Mouse (Mus musculus): ENCODE results near the gene Rbp3.

The Rbp3 gene

DNA sequence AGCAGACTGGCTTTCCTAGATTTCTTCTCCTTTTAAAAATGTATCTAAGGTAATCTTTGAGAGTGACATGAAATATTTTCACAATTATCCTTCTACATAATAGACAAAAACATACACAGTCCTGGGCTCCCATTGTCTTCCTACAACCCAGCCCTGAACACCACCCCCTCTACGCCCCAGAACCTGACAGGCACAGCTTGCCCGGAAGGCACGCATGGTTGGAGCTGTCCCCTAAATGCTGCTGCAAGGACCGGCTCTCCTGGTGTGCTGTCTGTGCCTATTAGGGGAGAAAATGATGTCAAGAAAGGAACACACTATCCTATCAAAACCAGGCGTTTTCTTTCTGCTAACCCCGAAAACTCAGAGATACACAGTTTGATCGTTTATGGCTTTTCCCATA, 23.9 kb downstream of the Rbp3 start:
- DNase-seq, result no peak

DNA sequence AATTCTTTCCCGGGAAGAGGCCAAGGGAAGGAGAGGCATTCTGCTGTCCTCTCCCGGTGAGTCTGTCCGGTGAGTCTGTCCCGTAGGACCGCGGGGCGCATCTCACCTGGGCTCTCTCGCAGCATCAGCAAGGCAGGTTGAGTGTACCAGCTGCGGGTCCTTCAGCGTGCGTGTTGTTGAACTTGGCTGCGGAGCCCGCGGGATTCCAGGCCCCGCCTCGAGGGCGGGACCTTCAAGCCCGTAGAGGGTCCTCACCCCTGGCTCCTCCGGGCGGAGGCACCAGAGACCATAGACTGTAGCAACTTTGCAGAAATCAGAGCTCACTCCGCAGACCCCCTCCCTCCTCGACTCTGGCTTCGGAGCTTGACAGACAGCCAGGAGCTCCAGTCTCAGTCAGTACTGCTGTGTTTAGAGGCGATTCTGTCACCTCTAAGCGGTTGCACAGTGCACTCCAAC, 24.8 kb downstream of the Rbp3 start, which contains the start of gene Zfp488:
Zfp488 (minus strand) TSS at position 161 of the 456 bp plus-strand sequence.
- no peak for DNase-seq

- no peak for DNase-seq
Observed at GRCm38 (mm10) chr14:33989201-33989600, 35.4 kb downstream of the Rbp3 start.

DNA sequence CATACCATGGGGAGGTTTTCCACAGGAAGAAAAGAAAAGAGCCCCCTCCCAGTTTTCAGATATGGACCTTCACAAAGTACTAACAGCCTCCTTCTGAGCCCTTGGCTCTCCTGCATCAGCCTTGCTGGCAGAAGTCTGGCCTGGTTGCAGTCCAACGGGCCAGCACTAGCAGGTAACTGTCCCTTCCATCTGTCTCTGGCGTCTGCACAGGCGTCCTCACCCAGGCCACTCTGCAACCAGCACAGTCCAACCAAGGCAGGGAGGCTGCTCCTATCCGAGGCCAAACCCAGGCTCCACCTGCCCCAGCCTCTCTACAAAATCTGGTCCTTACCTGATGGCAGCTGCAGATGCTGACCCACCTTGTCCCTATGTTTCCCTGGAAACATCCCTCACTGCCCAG, 38.2 kb downstream of the Rbp3 start:
- DNase-seq, result no peak

GRCm38 (mm10) chr14:33993051-33993450, 39.2 kb downstream of the Rbp3 start:
- no peak for DNase-seq

- no peak for DNase-seq
Observed at GRCm38 (mm10) chr14:33993521-33994289, 39.9 kb downstream of the Rbp3 start.

DNA sequence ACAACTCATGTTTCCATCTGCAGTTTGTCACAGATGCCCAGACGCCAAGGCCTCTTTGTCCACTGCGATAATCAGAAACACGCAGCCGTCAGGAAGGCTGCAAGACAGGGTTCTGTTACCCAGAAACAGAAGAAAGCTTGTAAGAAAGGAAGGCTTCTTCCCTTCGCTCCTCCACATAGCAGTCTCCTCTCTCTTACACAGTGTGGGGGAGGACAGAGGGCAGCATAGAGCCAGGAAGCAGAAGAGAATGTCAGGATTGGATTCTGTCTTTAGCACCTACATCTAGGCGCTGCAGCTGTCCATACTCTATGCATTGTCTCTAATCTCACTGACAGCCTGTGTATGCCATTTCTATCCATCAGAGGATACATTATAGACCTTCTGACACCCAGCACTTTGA, 43.6 kb downstream of the Rbp3 start:
- no peak for DNase-seq

DNA sequence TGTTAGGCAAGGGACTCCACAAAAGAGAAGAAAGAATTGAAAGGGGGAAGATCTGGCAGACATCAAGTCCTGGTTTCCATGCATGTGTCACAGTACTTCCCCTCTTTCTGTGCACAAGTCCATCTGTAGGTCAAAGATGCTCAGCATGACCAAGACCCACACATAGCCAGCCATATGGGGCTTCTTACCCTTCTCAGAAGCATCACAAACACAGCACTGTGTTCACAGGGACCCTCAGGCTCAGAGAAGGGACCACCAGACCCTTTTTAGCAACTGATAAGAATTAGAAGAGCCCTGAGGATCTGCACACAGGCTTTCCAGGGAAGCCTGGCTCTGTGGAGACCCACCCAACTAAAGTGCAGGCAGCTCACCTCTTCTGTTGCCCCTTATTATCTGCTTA, 46.3 kb downstream of the Rbp3 start:
- DNase-seq, result no peak

DNA sequence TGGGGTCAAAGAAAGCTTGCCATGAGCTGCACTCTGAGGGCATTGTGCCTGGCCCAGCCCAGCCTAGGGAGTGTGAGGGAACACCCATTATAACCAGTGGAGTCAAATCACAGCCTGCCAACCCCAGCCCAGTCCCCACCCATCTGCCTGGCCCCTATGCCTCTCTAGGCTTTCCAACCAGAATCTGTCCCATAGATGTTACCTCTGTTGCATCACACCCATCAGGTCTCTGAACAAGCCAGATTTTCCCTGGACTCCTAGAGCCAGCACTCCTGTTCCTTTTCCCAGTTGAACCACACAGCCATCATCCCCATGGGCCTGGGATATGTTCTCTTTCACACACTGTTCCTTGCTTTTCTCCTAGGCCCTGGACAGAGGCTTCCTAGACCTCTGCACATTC, 47.6 kb downstream of the Rbp3 start:
- no peak for DNase-seq

GRCm38 (mm10) chr14:34002358-34002757, 48.6 kb downstream of the Rbp3 start:
- no peak for DNase-seq

Data from right cerebral cortex, postnatal 14 days (tissue).